Mouse (Mus musculus): ENCODE results near the gene Mixl1. TPM values are rescaled to one million over a fixed set of nuclear protein-coding genes. Genes with fewer than 3 reads are reported as not detected.

The Mixl1 gene
- polyA plus RNA-seq (2012; ENCODE audit: low replicate concordance): not detected in 2 replicates

DNA sequence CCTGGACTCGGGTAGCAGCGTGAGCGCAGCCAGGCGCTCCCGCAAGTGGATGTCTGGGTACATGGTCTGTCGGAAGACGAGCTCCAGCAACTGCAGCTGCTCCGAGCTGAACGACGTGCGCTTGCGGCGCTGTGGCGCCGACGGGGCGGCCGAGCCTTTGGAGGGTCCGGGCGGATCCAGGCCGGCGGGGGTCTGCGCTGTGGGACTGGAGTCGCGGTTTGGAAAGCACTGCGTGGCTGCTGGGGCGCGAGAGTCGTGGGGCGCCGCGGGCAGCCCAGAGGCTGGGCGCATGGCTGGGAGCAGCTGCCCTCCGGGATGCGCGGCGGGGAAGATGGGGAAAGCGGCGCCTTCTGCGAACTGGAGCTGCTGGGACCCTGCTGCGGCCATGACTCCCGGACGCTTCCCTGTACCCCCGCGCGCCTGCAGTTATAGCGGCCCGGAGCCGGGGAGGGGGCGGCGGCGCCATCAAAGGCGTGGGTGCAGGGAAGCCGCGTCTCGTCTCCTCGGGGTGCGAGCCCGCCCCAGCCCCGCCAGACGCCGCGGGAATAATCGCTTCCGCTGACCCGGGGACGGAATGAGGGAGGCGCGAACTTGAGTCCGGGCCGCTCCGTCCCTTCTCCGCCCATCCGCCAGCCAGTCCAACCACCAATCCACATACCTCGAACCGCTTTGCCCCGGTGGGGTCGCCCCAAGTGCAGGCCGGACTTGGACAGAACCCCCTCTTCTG is at the start of gene Mixl1:
Gene Mixl1 (minus strand): TSS at position 409 of the 727 bp plus-strand sequence.

DNA sequence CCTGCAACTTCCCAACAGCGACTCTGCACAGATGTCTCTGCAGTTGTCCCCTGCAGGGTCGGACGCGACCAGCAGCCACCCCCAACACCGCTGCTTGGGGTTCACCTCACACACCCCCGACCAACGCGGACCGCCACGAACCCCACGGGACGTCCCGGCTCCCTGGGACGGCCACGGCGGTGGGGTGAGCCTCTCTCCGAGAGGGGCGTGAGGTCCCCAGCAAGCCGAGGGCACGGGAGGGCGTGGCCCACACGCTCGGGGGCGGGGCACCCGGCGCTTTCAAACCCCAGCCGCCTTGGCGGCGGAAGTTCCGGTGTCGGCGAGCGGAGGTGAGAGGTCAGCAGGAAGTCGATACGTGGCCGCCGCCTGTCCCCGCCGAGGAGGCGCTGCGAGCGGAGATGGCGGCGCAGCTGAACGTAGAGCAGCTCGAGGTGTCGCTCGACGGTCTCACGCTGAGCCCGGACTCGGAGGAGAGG is 28.9 kb upstream of the Mixl1 start, which contains the start of gene Acbd3:
Gene Acbd3 (plus strand): TSS at position 340 of the 476 bp plus-strand sequence.

Other genes with a start within 250 kb of the Mixl1 start
- 0.11 and 0.14 TPM in 2 replicates for gene Stum, start 213.5 kb downstream of the Mixl1 start, polyA plus RNA-seq (2012; ENCODE audit: low replicate concordance)
- gene Parp1, start 128.1 kb downstream of the Mixl1 start, polyA plus RNA-seq (2012; ENCODE audit: low replicate concordance): 46.0 and 105 TPM in 2 replicates
- 0.07 and 1.2 TPM in 2 replicates for gene Lin9, start 55.9 kb downstream of the Mixl1 start, polyA plus RNA-seq (2012; ENCODE audit: low replicate concordance)
- 3.6 and 4.6 TPM in 2 replicates for gene Acbd3, start 29.0 kb upstream of the Mixl1 start, polyA plus RNA-seq (2012; ENCODE audit: low replicate concordance)
- 59.5 and 513 TPM in 2 replicates for gene H3f3a, start 116.9 kb upstream of the Mixl1 start, polyA plus RNA-seq (2012; ENCODE audit: low replicate concordance)
- 3.2 and 14.2 TPM in 2 replicates for gene Sde2, start 154.1 kb upstream of the Mixl1 start, polyA plus RNA-seq (2012; ENCODE audit: low replicate concordance)
- gene Lefty2, start 196.1 kb upstream of the Mixl1 start, polyA plus RNA-seq (2012; ENCODE audit: low replicate concordance): not detected in 2 replicates
- 353 and 400 TPM in 2 replicates for gene Pycr2, start 207.3 kb upstream of the Mixl1 start, polyA plus RNA-seq (2012; ENCODE audit: low replicate concordance)
- gene Lefty1, start 238.0 kb upstream of the Mixl1 start, polyA plus RNA-seq (2012; ENCODE audit: low replicate concordance): 10.0 and 16.2 TPM in 2 replicates
- 15.9 and 22.0 TPM in 2 replicates for gene Tmem63a, start 245.3 kb upstream of the Mixl1 start, polyA plus RNA-seq (2012; ENCODE audit: low replicate concordance)